Mouse (Mus musculus): ENCODE data around the gene Sh2d7. TPM values are rescaled to one million over a fixed set of nuclear protein-coding genes. Genes with fewer than 3 reads are reported as not detected.

Gene Sh2d7
- polyA plus RNA-seq (2017; shearing (Covaris generic)), result not detected

DNA sequence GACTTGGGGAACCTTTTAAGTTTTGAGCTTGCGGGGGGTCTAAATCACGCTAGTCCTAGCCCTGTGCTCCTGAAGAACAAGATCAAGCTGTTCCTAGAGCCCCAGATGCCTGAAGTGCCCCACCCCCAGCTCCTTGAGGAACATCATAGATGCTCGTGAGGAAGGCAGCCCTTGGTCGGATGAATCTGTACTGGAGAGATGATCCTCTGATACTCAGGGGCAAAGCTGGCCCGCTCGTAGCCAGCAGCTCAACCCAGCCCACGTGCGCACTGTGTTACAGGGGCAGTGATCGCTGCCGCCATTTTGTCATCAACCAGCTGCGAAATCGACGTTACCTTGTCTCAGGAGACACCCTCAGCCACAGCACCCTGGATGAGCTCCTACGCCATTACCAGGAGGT is at the start of gene Sh2d7:
Gene Sh2d7 (plus strand): TSS at position 301 of the 400 bp plus-strand sequence.

GRCm38 (mm10) chr9:54501453-54502110 is 37.2 kb upstream of the Sh2d7 start, which contains the start of gene Dmxl2:
Dmxl2 (minus strand) TSS chr9:54501626.

GRCm38 (mm10) chr9:54559771-54560471 is 21.1 kb downstream of the Sh2d7 start, which contains the start of gene Cib2:
Cib2 (minus strand) TSS chr9:54560218.

DNA sequence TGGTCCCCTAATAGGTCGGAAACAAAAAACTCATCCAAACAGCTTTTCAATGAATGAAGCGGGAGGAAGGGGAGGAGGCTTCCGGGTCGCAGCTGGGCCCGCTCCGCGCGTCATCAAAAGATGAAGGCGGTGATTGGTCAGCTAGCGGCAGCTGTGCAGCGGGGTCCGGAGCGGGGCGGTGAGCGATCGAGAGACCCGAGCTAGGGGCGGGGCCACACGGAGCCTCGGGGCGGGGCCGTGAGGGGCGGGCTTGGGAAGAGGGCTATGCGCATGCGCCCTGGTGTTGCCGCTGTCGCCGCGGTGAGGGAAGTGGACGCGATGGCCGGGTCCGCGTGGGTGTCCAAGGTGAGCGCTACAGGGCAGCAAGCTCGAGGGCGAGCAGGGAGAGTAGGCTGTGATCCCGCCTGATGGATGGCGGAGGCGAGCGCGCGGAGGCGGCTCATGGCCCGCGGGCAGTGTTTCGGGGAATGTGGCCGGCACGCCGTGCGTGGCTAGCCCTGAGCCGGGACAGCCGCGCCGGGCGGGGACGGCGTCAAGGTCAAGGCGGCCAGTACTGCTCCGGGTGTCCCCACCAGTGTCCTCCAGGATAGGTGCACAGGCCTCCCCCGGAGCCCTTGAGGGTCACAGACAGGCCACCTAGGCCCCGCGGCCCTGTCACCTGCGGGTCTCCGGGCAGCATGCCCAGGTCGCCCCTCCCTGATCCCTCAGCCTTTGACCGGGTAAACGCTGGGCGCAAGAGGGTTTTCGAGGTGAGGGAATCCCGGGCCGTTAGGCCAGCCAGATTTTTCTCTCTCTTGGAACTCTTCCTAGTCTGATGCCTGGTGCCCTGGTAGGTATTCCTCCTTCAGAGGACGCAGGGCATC is 47.6 kb downstream of the Sh2d7 start, which contains the start of gene Idh3a:
Gene Idh3a (plus strand): TSS at position 136 of the 863 bp plus-strand sequence.

Other genes starting within 250 kb of the Sh2d7 start
- 1 to 10 TPM in 1 of 2 experiments, under 1 TPM in 1; 0.48 to 2.9 TPM for gene Dmxl2, start 37.4 kb upstream of the Sh2d7 start, polyA plus RNA-seq (2017; shearing (Covaris generic))
- gene Cib2, start 21.2 kb downstream of the Sh2d7 start, polyA plus RNA-seq (2017; shearing (Covaris generic)), result 1 to 10 TPM; 2.0 to 2.3 TPM
- 100 to 1,000 TPM in 1 of 2 experiments, 10 to 100 TPM in 1; 87.3 to 111 TPM for gene Idh3a, start 47.4 kb downstream of the Sh2d7 start, polyA plus RNA-seq (2017; shearing (Covaris generic))
- 10 to 100 TPM; 57.2 to 61.6 TPM for gene Acsbg1, start 122.9 kb downstream of the Sh2d7 start, polyA plus RNA-seq (2017; shearing (Covaris generic))
- gene Dnaja4, start 159.9 kb downstream of the Sh2d7 start, polyA plus RNA-seq (2017; shearing (Covaris generic)), result 10 to 100 TPM; 30.0 to 39.7 TPM
- gene Wdr61, start 195.5 kb downstream of the Sh2d7 start, polyA plus RNA-seq (2017; shearing (Covaris generic)), result 100 to 1,000 TPM in 1 of 2 experiments, 10 to 100 TPM in 1; 85.1 to 105 TPM
- gene Crabp1, start 225.8 kb downstream of the Sh2d7 start, polyA plus RNA-seq (2017; shearing (Covaris generic)), result under 1 TPM in 1 of 2 experiments, not detected in 1; 0.60 TPM

All from inflammation-experienced regulatory T-cells (primary cell).